Mouse (Mus musculus) urinary bladder, adult 2 months (tissue): ENCODE measurements around the gene Ppp1r15a. TPM values are rescaled to one million over a fixed set of nuclear protein-coding genes. Genes with fewer than 3 reads are reported as not detected.

ENCODE experiments used
- DNase-seq: peaks from one replicate; pipeline ENCODE4 v3.0.0; 2022; ENCODE audit warnings: low spot score
- polyA plus RNA-seq: library from polyadenylated mRNA; depleted of rRNA; stranded (reverse); fragments of >200 nt; gene quantifications from 2 replicates; pipeline ENCODE4 v1.2.3, GENCODE M21; 2012; rRNA removed

The Ppp1r15a gene
- polyA plus RNA-seq = 27.8 and 30.5 TPM in 2 replicates

GRCm38 (mm10) chr7:45525809-45526473, at the start of gene Ppp1r15a, which contains the start of gene Plekha4:
Gene Ppp1r15a (minus strand): TSS chr7:45526268.
Gene Plekha4 (plus strand): TSS chr7:45526330.
- peak; percentile 95 for DNase-seq

DNA sequence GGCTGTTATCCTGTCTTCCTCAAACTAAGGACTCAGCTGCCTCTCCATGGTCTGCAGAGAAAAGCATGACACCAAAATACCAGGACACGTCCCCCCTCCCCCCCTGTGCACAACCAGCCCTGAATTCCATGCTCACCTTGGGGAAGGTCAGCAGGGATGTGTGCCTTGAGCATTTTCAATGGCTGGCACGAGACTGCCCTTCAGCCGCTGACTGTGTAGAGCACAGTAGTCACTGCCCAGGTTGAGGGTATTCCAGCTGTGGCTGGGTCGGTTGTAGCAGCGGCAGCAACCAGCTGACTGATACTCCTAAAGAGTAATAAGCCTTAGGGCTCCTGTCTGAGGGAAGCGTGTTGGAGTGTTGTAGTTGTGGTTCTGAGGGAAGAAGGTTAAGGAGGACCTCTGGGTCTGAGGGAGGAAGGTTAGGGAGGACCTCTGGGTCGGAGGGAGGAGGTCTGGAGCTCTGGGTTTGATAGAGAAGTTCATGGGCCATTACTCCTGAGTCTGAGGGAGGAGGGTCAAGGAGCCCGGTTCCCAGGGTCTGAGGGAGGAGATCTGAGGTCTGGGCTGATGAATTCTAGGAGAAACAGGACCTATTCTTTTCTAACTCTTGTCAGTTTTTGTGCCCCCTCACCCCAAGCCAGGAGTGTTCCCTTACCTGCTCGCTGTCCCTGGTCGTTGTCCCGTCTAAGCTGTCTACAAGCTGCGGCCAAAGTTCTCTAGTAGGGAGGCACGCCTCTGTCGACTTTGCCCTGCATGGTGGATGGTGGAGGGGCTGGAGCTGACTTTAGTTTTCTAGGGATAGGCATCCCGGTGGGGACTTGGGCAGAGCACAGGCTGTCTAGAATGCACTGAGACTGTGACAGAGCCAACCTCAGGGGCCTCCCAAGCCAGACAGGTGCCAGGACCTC, 48.7 kb upstream of the Ppp1r15a start:
- DNase-seq = no peak

DNA sequence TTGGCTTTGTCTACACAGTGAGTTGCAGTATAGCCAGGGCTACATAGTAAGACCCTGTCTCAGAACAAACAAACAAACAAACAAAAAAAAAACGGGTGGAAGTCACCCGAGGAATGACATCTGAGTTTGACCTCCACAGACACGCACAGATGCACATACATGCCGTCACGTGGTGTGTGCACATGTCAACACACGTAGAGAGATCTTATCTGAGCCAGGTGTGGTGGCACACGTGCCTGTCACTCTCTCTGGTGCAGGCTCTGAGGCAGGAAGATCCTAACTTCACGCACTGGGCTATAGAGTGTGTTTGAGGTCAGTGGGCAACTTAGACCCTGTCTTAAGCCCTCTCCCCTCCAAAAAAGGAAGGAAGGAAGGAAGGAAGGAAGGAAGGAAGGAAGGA, 47.9 kb upstream of the Ppp1r15a start:
- DNase-seq = no peak

DNA sequence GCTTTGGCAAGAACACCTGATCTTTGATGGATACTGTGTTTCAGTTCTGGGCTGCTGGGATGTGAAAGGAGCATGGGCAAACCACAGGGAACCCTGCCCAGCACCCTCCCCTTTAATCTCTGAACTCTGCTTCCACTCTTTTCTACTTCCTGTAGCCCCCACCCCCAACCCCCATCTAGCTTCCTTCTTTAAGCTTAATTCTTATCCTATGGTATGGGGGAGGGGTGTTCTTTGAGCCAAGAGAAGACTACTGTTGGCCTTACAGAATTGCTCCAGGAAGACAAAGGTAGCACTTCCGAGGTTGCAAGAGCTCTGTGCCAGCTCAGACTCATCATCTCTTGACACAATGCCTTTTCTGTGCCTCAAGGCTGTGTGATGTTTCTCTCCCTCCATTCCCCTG, 45.9 kb upstream of the Ppp1r15a start:
- no peak for DNase-seq

GRCm38 (mm10) chr7:45570103-45570741, 44.2 kb upstream of the Ppp1r15a start, which contains the start of gene Bcat2:
Gene Bcat2 (plus strand): TSS chr7:45570153.
- DNase-seq = peak; percentile 70

DNA sequence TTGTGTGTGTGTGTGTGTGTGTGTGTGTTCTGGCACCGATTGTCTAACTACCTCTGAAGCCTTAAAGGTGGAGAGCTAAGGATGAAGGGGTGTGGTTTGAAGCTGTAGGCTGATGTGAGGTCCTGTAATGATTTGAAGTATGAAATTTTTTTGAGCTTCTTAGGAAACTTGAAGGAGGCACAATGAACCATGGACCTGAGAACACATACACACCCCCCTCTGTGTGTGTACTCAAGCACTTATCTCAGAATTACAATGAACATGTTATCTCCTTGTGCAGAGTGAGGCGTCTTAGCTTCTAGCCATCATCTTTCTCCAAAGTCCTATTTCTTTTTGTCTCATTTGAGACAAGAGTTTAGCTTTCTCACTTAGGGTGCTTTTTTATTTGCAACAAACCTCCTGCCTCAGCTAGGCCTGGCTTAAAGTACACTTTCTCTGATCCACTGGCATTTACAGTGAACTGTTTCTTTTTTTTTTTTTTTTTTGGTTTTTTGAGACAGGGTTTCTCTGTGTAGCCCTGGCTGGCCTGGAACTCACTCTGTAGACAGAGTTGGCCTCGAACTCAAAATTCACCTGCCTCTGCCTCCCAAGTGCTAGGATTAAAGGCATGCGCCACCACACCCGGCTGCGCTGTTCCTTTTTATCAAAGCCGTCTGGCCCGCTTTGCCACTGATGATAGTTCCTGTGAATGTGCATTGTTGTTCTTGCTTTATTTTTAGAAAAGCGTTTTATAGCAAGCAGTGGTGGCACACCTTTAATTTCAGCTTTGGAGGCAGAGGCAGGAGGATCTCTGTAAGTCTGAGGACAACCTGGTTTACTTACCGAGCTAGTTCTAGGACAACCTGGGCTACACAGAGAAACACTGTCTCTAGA, 42.8 kb upstream of the Ppp1r15a start:
- DNase-seq = no peak

DNA sequence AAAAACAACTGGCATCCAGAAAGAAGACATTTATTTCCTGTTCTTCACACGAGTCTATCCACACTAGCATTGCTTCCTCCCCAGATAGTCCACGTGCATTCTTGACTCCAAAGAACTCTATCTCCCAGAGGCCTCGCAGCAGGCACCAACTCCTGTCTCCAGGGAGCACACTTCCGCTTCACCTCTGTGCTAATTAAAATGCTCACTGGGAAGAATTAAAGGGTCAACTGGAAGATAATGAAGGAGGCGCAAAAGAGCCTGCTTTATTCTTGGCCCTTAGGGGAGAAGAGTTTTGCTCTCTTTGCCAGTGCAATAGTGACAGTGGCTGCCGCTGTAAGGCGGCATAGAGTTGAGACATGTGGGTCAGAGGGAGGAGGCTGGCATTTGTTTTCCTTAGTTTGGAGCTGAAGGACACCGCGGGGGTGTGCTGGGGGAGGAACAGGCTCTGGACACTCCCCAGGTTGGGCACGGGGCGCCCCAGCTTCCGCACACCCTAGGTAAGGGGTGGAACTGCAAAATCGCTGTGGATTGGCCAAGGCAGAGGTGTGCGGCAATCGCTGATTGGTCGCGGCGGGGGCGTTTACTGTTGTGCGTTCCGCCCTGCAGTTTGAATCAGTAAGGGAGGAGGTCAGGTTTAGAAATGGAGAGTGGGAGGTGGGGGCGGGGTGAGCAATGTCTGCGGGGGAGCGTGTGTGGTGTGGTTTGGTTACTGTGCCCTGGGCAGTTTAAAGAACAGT, 41.9 kb upstream of the Ppp1r15a start:
- DNase-seq = peak; percentile 73

- no peak for DNase-seq
Observed at GRCm38 (mm10) chr7:45567112-45567779, 41.2 kb upstream of the Ppp1r15a start.

DNA sequence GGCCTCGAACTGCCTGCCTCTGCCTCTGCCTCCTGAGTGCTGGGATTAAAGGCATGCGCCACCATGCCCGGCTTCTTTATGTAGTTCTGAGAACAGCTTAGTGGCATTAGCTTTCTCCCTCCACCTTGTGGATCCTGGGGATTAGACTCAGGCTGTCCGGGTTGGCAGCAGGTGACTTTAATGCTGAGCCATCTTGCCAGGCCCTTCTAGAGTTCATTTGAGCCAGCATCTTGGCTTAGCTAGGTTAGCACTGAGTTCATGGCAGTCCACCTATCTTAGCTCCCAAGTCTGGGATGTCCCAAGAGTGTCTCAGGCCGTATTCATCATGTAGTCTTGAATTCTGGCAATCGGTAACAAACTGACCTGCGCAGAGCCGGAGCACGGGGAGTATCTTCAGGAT, 39.4 kb upstream of the Ppp1r15a start:
- DNase-seq = no peak

DNA sequence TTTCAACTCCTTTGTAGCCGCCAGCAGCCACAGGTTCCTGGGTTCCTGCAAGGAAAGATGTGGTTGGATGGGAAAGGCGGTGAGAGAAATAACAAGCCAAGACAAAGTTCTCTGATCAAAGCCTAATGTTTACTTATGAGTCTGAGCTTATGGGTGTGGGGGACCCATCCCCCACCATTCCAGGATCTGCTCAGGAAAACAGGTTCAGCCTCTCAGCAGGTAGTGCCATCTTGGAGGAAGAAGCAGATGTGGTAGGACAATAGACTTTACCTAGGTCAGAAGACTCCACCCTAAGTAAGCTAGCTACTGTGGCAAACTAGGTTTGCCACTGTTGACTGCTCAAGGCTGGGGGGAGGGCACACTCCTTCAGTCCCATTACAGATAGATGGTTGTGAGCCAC, 38.7 kb upstream of the Ppp1r15a start:
- DNase-seq = no peak

GRCm38 (mm10) chr7:45561624-45562520, 35.8 kb upstream of the Ppp1r15a start:
- no peak for DNase-seq

GRCm38 (mm10) chr7:45560843-45561623, 35.0 kb upstream of the Ppp1r15a start:
- no peak for DNase-seq

DNA sequence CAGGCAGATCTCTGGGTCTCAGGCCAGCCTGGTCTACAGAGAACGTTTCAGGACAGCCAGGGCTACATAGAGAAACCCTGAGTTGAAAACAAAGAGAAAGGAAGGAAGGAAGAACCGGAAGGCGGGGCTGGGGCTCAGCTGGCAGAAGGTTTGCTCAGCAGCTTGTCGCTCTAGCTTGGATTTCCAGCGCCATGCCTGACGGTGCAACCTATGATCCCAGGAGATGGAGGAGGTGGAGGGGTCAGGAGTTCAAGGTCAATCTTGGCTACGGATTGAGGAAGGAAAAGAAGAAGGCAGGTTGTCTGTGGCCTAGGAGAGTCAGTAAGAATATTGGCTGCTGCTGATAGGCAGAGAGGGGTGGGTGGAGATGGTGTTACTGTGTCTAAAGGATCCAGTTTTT, 34.2 kb upstream of the Ppp1r15a start:
- no peak for DNase-seq

GRCm38 (mm10) chr7:45558907-45559306, 32.8 kb upstream of the Ppp1r15a start:
- no peak for DNase-seq

DNA sequence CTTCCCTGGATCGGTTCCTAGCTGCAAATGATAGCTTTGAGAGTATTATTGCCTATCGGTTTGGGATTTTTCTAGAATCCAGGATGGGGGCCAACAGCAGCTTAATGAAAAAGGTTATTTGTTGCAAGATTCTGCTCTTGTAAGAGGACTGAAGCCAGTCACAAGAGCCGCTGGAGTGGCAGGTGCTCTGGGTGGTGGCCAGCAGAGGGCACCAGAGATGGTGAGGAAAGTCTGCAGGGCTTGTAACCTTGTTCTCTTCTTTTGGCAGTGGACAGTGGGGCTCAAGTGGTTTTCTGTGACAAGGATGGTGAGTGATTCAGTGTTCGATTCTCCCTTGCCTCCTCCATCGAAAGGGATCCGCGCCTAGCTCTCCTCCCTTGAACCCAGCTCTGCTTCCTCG, 29.7 kb upstream of the Ppp1r15a start:
- no peak for DNase-seq

DNA sequence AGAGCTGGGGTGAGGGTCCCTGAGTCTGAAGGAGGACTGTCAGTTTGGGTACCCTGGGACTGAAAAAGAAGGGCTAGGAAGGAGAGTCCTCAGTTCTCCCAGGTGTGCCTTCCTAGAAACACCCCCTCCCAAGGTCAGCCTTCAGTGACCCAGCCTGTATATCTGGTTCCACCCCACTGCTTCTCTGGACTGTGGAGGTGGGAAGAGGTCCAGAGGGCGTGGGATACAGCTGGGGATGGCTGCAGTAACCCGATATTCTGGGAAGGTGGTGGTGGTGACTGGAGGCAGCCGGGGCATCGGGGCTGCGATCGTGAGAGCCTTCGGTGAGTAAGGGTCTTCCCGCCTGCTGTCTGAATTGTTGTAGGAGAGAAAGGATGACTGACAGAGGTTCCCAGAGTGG, 28.7 kb upstream of the Ppp1r15a start, which contains the start of gene Hsd17b14:
Gene Hsd17b14 (plus strand): TSS at position 150 of the 400 bp plus-strand sequence.
- no peak for DNase-seq

DNA sequence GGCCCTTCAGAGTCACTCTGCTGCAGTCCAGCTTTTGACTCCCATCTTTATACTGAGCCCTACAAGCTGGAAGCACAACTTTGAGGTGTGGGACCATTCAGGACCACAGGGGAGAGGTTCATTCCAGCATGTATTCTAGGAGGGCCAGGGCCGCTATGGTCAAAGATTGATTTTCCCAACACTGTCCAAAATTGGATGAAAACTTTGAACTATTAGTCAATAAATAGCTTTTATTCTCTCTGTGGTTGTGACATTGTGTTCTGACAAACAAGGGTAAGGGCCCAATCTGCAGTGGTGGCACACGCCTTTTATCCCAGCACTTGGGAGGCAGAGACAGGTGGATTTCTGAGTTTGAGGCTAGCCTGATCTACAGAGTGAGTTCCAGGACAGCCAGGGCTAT, 27.9 kb upstream of the Ppp1r15a start:
- no peak for DNase-seq

GRCm38 (mm10) chr7:45553519-45553918, 27.5 kb upstream of the Ppp1r15a start:
- no peak for DNase-seq
